Mouse (Mus musculus) heart, embryonic 11.5 days (tissue): Measurements from ENCODE around the gene Vav2. TPM values are rescaled to one million over a fixed set of nuclear protein-coding genes. Genes with fewer than 3 reads are reported as not detected.

ENCODE experiments used
- ATAC-seq: fragments of 200-750 bp; cut with Nextera tagmentation; replicated peaks from 2 replicates; pipeline ENCODE4 v1.8.0; 2017; ENCODE audit warnings: moderate library complexity; ENCODE audit not compliant: insufficient number of reproducible peaks, low FRiP score, low TSS enrichment
- H3K27ac ChIP-seq: fragments of 300-500 bp; sonication (generic); 2 replicates; pipeline ENCODE4 v1.5.1; 2014; ENCODE audit warnings: mild to moderate bottlenecking, low read depth, low read length
- H3K27me3 ChIP-seq: fragments of 300-500 bp; sonication (generic); 2 replicates; pipeline ENCODE4 v1.6.1; 2014; ENCODE audit warnings: mild to moderate bottlenecking, low read length, mixed read lengths; ENCODE audit not compliant: control insufficient read depth, insufficient read depth
- H3K36me3 ChIP-seq: fragments of 300-500 bp; sonication (generic); 2 replicates; pipeline ENCODE4 v1.6.1; 2014; ENCODE audit warnings: mild to moderate bottlenecking, low read length, moderate library complexity, mixed read lengths; ENCODE audit not compliant: control insufficient read depth, insufficient read depth
- H3K4me1 ChIP-seq: fragments of 300-500 bp; sonication (generic); 2 replicates; pipeline ENCODE4 v1.6.1; 2014; ENCODE audit warnings: low read length; ENCODE audit not compliant: control insufficient read depth, insufficient read depth
- H3K4me2 ChIP-seq: fragments of 300-500 bp; sonication (generic); 2 replicates; pipeline ENCODE4 v1.6.1; 2014; ENCODE audit warnings: mild to moderate bottlenecking, moderate library complexity
- H3K4me3 ChIP-seq: fragments of 300-500 bp; sonication (generic); 2 replicates; pipeline ENCODE4 v1.5.1; 2014; ENCODE audit warnings: low read depth, low read length
- H3K9ac ChIP-seq: fragments of 300-500 bp; sonication (generic); 2 replicates; pipeline ENCODE4 v1.6.1; 2014; ENCODE audit warnings: mild to moderate bottlenecking, low read depth, low read length, moderate library complexity
- H3K9me3 ChIP-seq: fragments of 300-500 bp; sonication (generic); replicated peaks from 2 replicates; pipeline ENCODE4 v1.6.1; 2016; ENCODE audit warnings: low read length; ENCODE audit not compliant: control insufficient read depth
- WGBS: fragments of 180-500 bp; shearing (Covaris S2); extraction: QIAGEN DNeasy Blood & Tissue Kit; methylation state at CpG from one replicate; pipeline ENCODE4 v1.1.7; 2014; ENCODE audit not compliant: insufficient replicate concordance; 5-methylcytosine and 5-hydroxymethylcytosine counted together
- polyA plus RNA-seq: library from polyadenylated mRNA; unstranded; fragments of >200 nt; fragmentation: Nextera tagmentation; extraction: Ambion mirVana; gene quantifications from 2 replicates; pipeline ENCODE4 v1.2.1, GENCODE M21; 2014

Vav2 gene
- polyA plus RNA-seq, 1 experiment from 2014 or later = 3.4 TPM

- Histone ChIP-seq H3K27ac (no peak overlapping the region), H3K4me2 (no peak overlapping the region), H3K4me3 (no peak overlapping the region), H3K4me1 (peaks cover 6% of the 10 kb centered on the region), H3K9ac (no peak overlapping the region), H3K9me3 (no peaks in the 10 kb centered on the region; the same call in 1 of the 2 replicates), H3K27me3 (no peaks in the 10 kb centered on the region), H3K36me3 (no peaks in the 10 kb centered on the region)
- ATAC-seq = no peak
- 85% methylated on average over 8 of the region's 8 CpGs for WGBS
Observed at GRCm38 (mm10) chr2:27306628-27307027, 120.2 kb downstream of the Vav2 start.

- Histone ChIP-seq H3K4me1 (peaks cover 6% of the 10 kb centered on the region), H3K36me3 (no peaks in the 10 kb centered on the region), H3K27me3 (no peaks in the 10 kb centered on the region), H3K4me2 (no peak overlapping the region), H3K9ac (no peak overlapping the region), H3K27ac (no peak overlapping the region; the same call in 1 of the 2 replicates), H3K9me3 (no peaks in the 10 kb centered on the region; the same call in 1 of the 2 replicates), H3K4me3 (no peak overlapping the region)
- WGBS = 73% methylated on average over 13 of the region's 13 CpGs
- no peak for ATAC-seq
Observed at GRCm38 (mm10) chr2:27304741-27305140, 122.1 kb downstream of the Vav2 start.

GRCm38 (mm10) chr2:27304074-27304473 lies 122.8 kb downstream of the Vav2 start:
- no peak overlapping the region for H3K27ac ChIP-seq
- ATAC-seq = no peak
- H3K9ac ChIP-seq = no peak overlapping the region
- no peak overlapping the region for H3K4me2 ChIP-seq
- H3K27me3 ChIP-seq = no peaks in the 10 kb centered on the region
- no peak overlapping the region for H3K4me3 ChIP-seq
- H3K9me3 ChIP-seq = no peaks in the 10 kb centered on the region; the same call in 1 of the 2 replicates
- peaks cover 6% of the 10 kb centered on the region for H3K4me1 ChIP-seq
- no peaks in the 10 kb centered on the region for H3K36me3 ChIP-seq

GRCm38 (mm10) chr2:27301444-27302111 lies 125.3 kb downstream of the Vav2 start:
- Histone ChIP-seq H3K9ac (no peak overlapping the region), H3K4me2 (no peak overlapping the region), H3K36me3 (no peaks in the 10 kb centered on the region; the same call in 1 of the 2 replicates), H3K27ac (no peak overlapping the region), H3K9me3 (no peaks in the 10 kb centered on the region), H3K4me3 (no peak overlapping the region), H3K4me1 (peaks cover 6% of the 10 kb centered on the region), H3K27me3 (no peaks in the 10 kb centered on the region)
- 79% methylated on average over 12 of the region's 12 CpGs for WGBS
- no peak for ATAC-seq

GRCm38 (mm10) chr2:27300725-27301443 lies 125.9 kb downstream of the Vav2 start:
- Histone ChIP-seq H3K27me3 (no peaks in the 10 kb centered on the region), H3K27ac (no peak overlapping the region), H3K4me1 (peaks cover 6% of the 10 kb centered on the region), H3K9me3 (no peaks in the 10 kb centered on the region), H3K4me2 (no peak overlapping the region), H3K4me3 (no peak overlapping the region), H3K36me3 (no peaks in the 10 kb centered on the region; the same call in 1 of the 2 replicates), H3K9ac (no peak overlapping the region)
- no peak for ATAC-seq
- WGBS = 71% methylated on average over 13 of the region's 13 CpGs

- H3K4me3 ChIP-seq = no peak overlapping the region
- H3K4me2 ChIP-seq = no peak overlapping the region
- H3K36me3 ChIP-seq = no peaks in the 10 kb centered on the region; the same call in 1 of the 2 replicates
- no peak overlapping the region for H3K9ac ChIP-seq
- ATAC-seq = no peak
- H3K9me3 ChIP-seq = no peaks in the 10 kb centered on the region
- no peaks in the 10 kb centered on the region for H3K27me3 ChIP-seq
- H3K27ac ChIP-seq = no peak overlapping the region
- 74% methylated on average over 9 of the region's 9 CpGs for WGBS
- H3K4me1 ChIP-seq = no peaks in the 10 kb centered on the region
Observed at GRCm38 (mm10) chr2:27296656-27297406, 130.0 kb downstream of the Vav2 start.

GRCm38 (mm10) chr2:27294777-27295176 lies 132.1 kb downstream of the Vav2 start:
- Histone ChIP-seq H3K9me3 (no peaks in the 10 kb centered on the region), H3K9ac (no peak overlapping the region), H3K4me3 (no peak overlapping the region), H3K36me3 (peaks cover 5% of the 10 kb centered on the region), H3K27me3 (no peaks in the 10 kb centered on the region), H3K27ac (no peak overlapping the region), H3K4me1 (no peaks in the 10 kb centered on the region), H3K4me2 (no peak overlapping the region)
- ATAC-seq = no peak
- 92% methylated on average over 3 of the region's 3 CpGs for WGBS

GRCm38 (mm10) chr2:27289019-27289418 lies 137.8 kb downstream of the Vav2 start:
- Histone ChIP-seq H3K36me3 (peaks cover 5% of the 10 kb centered on the region), H3K4me2 (no peak overlapping the region), H3K4me1 (no peaks in the 10 kb centered on the region), H3K27ac (no peak overlapping the region), H3K9me3 (no peaks in the 10 kb centered on the region), H3K27me3 (no peaks in the 10 kb centered on the region), H3K9ac (no peak overlapping the region), H3K4me3 (no peak overlapping the region)
- 18% methylated on average over 3 of the region's 3 CpGs for WGBS
- ATAC-seq = no peak
